Mouse (Mus musculus) naive thymus-derived CD4-positive, alpha-beta T cell, adult 2 months (primary cell): ENCODE results near the gene Tmem170.

Source experiments
- DNase-seq: peaks from one replicate; pipeline ENCODE4 v3.0.0-alpha.2; 2011; ENCODE audit warnings: low read depth

Tmem170 gene

DNA sequence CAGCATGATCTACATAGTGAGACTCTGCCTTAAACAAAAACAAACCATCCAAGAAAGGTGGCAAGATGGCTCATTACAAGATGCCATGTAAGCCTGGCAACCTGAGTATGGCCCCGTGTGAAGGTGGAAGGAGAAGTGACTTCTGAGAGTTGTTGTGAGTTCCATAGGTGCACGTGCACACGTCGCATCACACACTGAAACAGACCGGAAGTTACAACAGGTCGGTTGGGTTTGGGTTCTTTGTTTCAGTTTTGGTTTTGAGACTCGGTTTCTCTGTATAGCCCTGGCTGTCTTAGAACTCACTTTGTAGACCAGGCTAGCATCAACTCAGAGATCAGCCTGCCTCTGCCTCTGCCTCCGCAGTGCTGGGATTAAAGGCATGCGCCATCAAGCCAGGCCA is 62.7 kb downstream of the Tmem170 start:
- no peak for DNase-seq
